In the genomic region with DNA sequence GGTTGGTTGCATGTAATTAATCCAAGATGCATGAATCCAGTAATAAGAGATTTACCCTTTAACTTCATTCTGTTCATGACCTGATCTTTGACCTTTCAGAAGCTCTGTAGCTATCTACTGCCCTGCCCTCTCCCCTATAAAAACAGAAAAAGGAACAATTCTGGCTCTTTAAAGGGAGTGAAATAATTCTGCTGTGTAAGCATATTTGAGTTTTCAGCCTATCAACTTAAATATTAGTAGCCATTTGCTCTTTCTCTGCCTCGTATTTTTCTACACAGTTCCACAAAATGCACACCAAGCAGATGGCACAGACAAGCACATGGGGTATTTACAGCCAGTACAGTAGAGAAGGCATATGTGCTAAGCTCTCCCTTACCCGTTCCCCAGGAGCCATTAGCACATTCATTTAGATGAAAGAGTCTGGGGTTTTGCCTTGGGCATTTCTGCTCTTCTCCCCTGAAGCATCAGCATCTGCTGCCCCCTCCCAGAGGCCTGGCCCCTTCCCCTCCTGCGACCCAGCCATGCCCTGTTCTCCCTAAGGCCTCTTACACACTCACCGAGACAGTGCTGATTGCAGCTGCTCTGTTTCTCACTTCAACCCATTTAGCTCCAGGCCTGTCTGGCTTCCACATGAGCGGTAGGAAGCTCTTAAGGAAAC, we compare ENCODE assay signal across 12 mouse cellular contexts. TPM values are rescaled to one million over a fixed set of nuclear protein-coding genes. Genes with fewer than 3 reads are reported as not detected.
A peak's percentile ranks its signal among the peaks of the same experiment; 100 is the strongest.
DNase-seq lines count a peak whose midpoint lies in the region; ATAC-seq and TF ChIP-seq lines count a peak whose summit lies in the region.
"Had no signal": no experiment of that assay in that cellular context is flagged by ENCODE, and none has a peak within 500 bp of the region (broad histone marks: within the 10 kb centered on the region; RNA-seq: fewer than 3 reads in every experiment).

No protein-coding gene starts in this region.

- no peaks in the 10 kb centered on the region for H3K27me3 ChIP-seq in embryonic facial prominence, embryonic 12.5 days
- H3K27me3 ChIP-seq in hindbrain, embryonic 13.5 days, result no peaks in the 10 kb centered on the region
- no peaks in the 10 kb centered on the region for H3K27me3 ChIP-seq in midbrain, embryonic 16.5 days (ENCODE audit: control insufficient read depth, insufficient read depth, low read depth, low read length)
- no peaks in the 10 kb centered on the region for H3K27me3 ChIP-seq in stomach, postnatal 0 days (ENCODE audit: control insufficient read depth, insufficient read depth, low read length)

- H3K9ac ChIP-seq in embryonic facial prominence, embryonic 12.5 days, result no peak overlapping the region
- no peak overlapping the region for H3K9ac ChIP-seq in hindbrain, embryonic 13.5 days
- H3K9ac ChIP-seq in midbrain, embryonic 16.5 days (ENCODE audit: low read depth, low read length), result no peak overlapping the region
- H3K9ac ChIP-seq in stomach, postnatal 0 days (ENCODE audit: low read length), result no peak overlapping the region

- no peak for TF ChIP-seq CTCF in stomach, postnatal 0 days (IDR thresholded peaks at IDR 0.05; ENCODE audit: low read depth)

- no peaks in the 10 kb centered on the region for H3K9me3 ChIP-seq in embryonic facial prominence, embryonic 12.5 days
- H3K9me3 ChIP-seq in hindbrain, embryonic 13.5 days, result no peaks in the 10 kb centered on the region
- H3K9me3 ChIP-seq in midbrain, embryonic 16.5 days (replicated peaks; ENCODE audit: control insufficient read depth, low read length, poor library complexity, severe bottlenecking), result no peaks in the 10 kb centered on the region
- no peaks in the 10 kb centered on the region for H3K9me3 ChIP-seq in stomach, postnatal 0 days (ENCODE audit: control insufficient read depth, low read length)

- intact Hi-C loops in heart, postnatal 36 days (cut with DNase I), result no loop called here

- DNase-seq in layer of hippocampus, adult 11-12 months (ENCODE audit: low spot score), result peak; percentile 40
- DNase-seq in layer of hippocampus, postnatal 25 days (ENCODE audit: extremely low spot score in 1 of 2, low spot score in 1 of 2), result no peak
- DNase-seq in heart, postnatal 36 days, result no peak
- DNase-seq in stomach, postnatal 0 days (ENCODE audit: low spot score), result no peak
- DNase-seq: heart, adult 2 months; kidney, adult 18-20 months; lung, adult 18-20 months had no signal

- 0 out of 2 replicates have a peak, but pooled peaks have one; percentile 32 for ATAC-seq in embryonic facial prominence, embryonic 12.5 days (ENCODE audit: insufficient number of reproducible peaks, insufficient read depth, low FRiP score, low TSS enrichment)
- 0 out of 2 replicates have a peak, but pooled peaks have one; percentile 67 for ATAC-seq in hindbrain, embryonic 13.5 days (ENCODE audit: low FRiP score)
- peak; percentile 60 for ATAC-seq in midbrain, embryonic 16.5 days
- no peak for ATAC-seq in megakaryocyte, adult 5-6 weeks (ENCODE audit: poor library complexity, severe bottlenecking)
- ATAC-seq in stomach, postnatal 0 days (ENCODE audit: low FRiP score, low TSS enrichment), result no peak
- ATAC-seq: activated CD4-positive, CD25-positive, alpha-beta regulatory T cell, adult 4 months had no signal

- 18% methylated on average over 5 of the region's 5 CpGs for WGBS in embryonic facial prominence, embryonic 12.5 days
- WGBS in hindbrain, embryonic 13.5 days, result 20% methylated on average over 5 of the region's 5 CpGs
- 33% methylated on average over 5 of the region's 5 CpGs for WGBS in midbrain, embryonic 16.5 days
- 51% methylated on average over 5 of the region's 5 CpGs for WGBS in stomach, postnatal 0 days

- TF ChIP-seq EP300 in stomach, postnatal 0 days (optimal IDR thresholded peaks at IDR 0.05), result no peak

- H3K4me2 ChIP-seq in embryonic facial prominence, embryonic 12.5 days (replicated peaks), result no peak overlapping the region
- H3K4me2 ChIP-seq in hindbrain, embryonic 13.5 days, result no peak overlapping the region
- H3K4me2 ChIP-seq in midbrain, embryonic 16.5 days (ENCODE audit: low read length), result no peak overlapping the region
- H3K4me2 ChIP-seq in stomach, postnatal 0 days (replicated peaks; ENCODE audit: low read depth), result no peak overlapping the region

- H3K4me3 ChIP-seq in embryonic facial prominence, embryonic 12.5 days, result no peak overlapping the region
- H3K4me3 ChIP-seq in hindbrain, embryonic 13.5 days, result no peak overlapping the region
- no peak overlapping the region for H3K4me3 ChIP-seq in midbrain, embryonic 16.5 days (ENCODE audit: low read depth, low read length)
- no peak overlapping the region for H3K4me3 ChIP-seq in stomach, postnatal 0 days (ENCODE audit: low read depth, low read length)
- H3K4me3 ChIP-seq: heart, adult 2 months had no signal

- H3K27ac ChIP-seq in embryonic facial prominence, embryonic 12.5 days, result no peak overlapping the region
- peak overlapping the region; percentile 79 for H3K27ac ChIP-seq in hindbrain, embryonic 13.5 days
- peak overlapping the region; percentile 50; the same call in 1 of the 2 replicates for H3K27ac ChIP-seq in midbrain, embryonic 16.5 days (ENCODE audit: low read length)
- no peak overlapping the region for H3K27ac ChIP-seq in stomach, postnatal 0 days (replicated peaks)
- H3K27ac ChIP-seq: heart, adult 2 months had no signal

- peaks cover 23% of the 10 kb centered on the region for H3K4me1 ChIP-seq in embryonic facial prominence, embryonic 12.5 days
- H3K4me1 ChIP-seq in hindbrain, embryonic 13.5 days (replicated peaks), result peaks cover 62% of the 10 kb centered on the region
- H3K4me1 ChIP-seq in midbrain, embryonic 16.5 days (ENCODE audit: control insufficient read depth, insufficient read depth, low read length), result peaks cover 29% of the 10 kb centered on the region
- H3K4me1 ChIP-seq in stomach, postnatal 0 days (replicated peaks; ENCODE audit: control insufficient read depth, insufficient read depth), result no peaks in the 10 kb centered on the region

- 0 out of 2 replicates have a peak, but pooled peaks cover 4% of the 10 kb centered on the region for H3K36me3 ChIP-seq in embryonic facial prominence, embryonic 12.5 days
- peaks cover 6% of the 10 kb centered on the region for H3K36me3 ChIP-seq in hindbrain, embryonic 13.5 days
- no peaks in the 10 kb centered on the region for H3K36me3 ChIP-seq in midbrain, embryonic 16.5 days (ENCODE audit: control insufficient read depth, insufficient read depth, low read length)
- no peaks in the 10 kb centered on the region for H3K36me3 ChIP-seq in stomach, postnatal 0 days (ENCODE audit: control insufficient read depth, insufficient read depth, low read length)

RNA-seq across cellular contexts. Expression of gene Fyn, which starts 58.3 kb away (rescaled TPM):
- 100 to 1,000 TPM; 166 to 174 TPM for total RNA-seq in layer of hippocampus, postnatal 25 days (2021)
- polyA plus RNA-seq in embryonic facial prominence, embryonic 12.5 days (2016; fragmentation: Nextera tagmentation; extraction: Ambion mirVana), result 37.4 and 41.8 TPM in 2 replicates
- 68.3 and 71.0 TPM in 2 replicates for polyA plus RNA-seq in hindbrain, embryonic 13.5 days (2015; fragmentation: Nextera tagmentation; extraction: Ambion mirVana)
- polyA plus RNA-seq in midbrain, embryonic 16.5 days (2015; fragmentation: Nextera tagmentation; extraction: Ambion mirVana), result 71.2 and 71.3 TPM in 2 replicates
- total RNA-seq in megakaryocyte, adult 5-6 weeks (2015), result 19.5 and 21.3 TPM in 2 replicates
- 28.9 and 36.3 TPM in 2 replicates for total RNA-seq in megakaryocyte, adult 5-6 weeks (2017)
- 10 to 100 TPM; 32.1 to 35.1 TPM for total RNA-seq in heart, postnatal 36 days (2021)
- 12.5 and 12.6 TPM in 2 replicates for polyA plus RNA-seq in stomach, postnatal 0 days (2015; fragmentation: Nextera tagmentation; extraction: Ambion mirVana)

Comparison
In these comparisons a context has a peak if more than half of its experiments do, and no peak if none do; other contexts are left out.
1. ATAC-seq: peak in embryonic facial prominence, embryonic 12.5 days (single experiment), hindbrain, embryonic 13.5 days (single experiment) and midbrain, embryonic 16.5 days (single experiment); none in megakaryocyte, adult 5-6 weeks (single experiment) and stomach, postnatal 0 days (single experiment).
2. H3K27ac ChIP-seq: peak in hindbrain, embryonic 13.5 days (single experiment) and midbrain, embryonic 16.5 days (single experiment); none in embryonic facial prominence, embryonic 12.5 days (single experiment) and stomach, postnatal 0 days (single experiment).